ENCODE assay signal across 24 mouse cellular contexts in genomic region chr9:22061339-22061738, GRCm38 (mm10). TPM values are rescaled to one million over a fixed set of nuclear protein-coding genes. Genes with fewer than 3 reads are reported as not detected.
A peak's percentile ranks its signal among the peaks of the same experiment; 100 is the strongest.
DNase-seq lines count a peak whose midpoint lies in the region; TF ChIP-seq lines count a peak whose summit lies in the region.
"Had no signal": no experiment of that assay in that cellular context is flagged by ENCODE, and none has a peak within 500 bp of the region (broad histone marks: within the 10 kb centered on the region; RNA-seq: fewer than 3 reads in every experiment).

No protein-coding gene starts in this region.

- no peak overlapping the region for H3K4me3 ChIP-seq in MEL (ENCODE audit: control insufficient read depth in 1 of 2, insufficient read depth in 1 of 2, low read depth in 2 of 2, low read length in 2 of 2)
- no peak overlapping the region for H3K4me3 ChIP-seq in forebrain, embryonic 10.5 days
- H3K4me3 ChIP-seq: heart, embryonic 10.5 days; intestine, embryonic 15.5 days; limb, embryonic 15.5 days; midbrain, embryonic 15.5 days had no signal

- DNase-seq in layer of hippocampus, adult 18-20 months (ENCODE audit: low spot score in 2 of 2), result peak; percentile 66 to 80
- DNase-seq in layer of hippocampus, postnatal 10 days (ENCODE audit: low spot score in 2 of 2), result no peak
- DNase-seq in MEL (ENCODE audit: low read depth, low spot score), result no peak
- peak; percentile 72 to 74 for DNase-seq in cerebellum, adult 18-20 months
- DNase-seq in frontal cortex, postnatal 36 days (ENCODE audit: low spot score in 2 of 2), result peak; percentile 65 to 86
- DNase-seq in spleen, postnatal 4 days (ENCODE audit: low spot score in 2 of 2), result no peak
- DNase-seq in testis, postnatal 10 days (ENCODE audit: low spot score), result no peak
- no peak for DNase-seq in forebrain, embryonic 10.5 days (ENCODE audit: extremely low spot score, low spot score)
- DNase-seq: adrenal gland, postnatal 36 days; embryo, embryonic 11 days; forebrain, postnatal 0 days; gastrocnemius, postnatal 36 days; heart, postnatal 14 days; lung, postnatal 10 days; retina, postnatal 1 day; thymus, postnatal 4 days had no signal

- H3K9ac ChIP-seq in MEL (ENCODE audit: control insufficient read depth, low read depth, low read length, poor library complexity, severe bottlenecking), result no peak overlapping the region
- H3K9ac ChIP-seq: forebrain, postnatal 0 days; hindbrain, embryonic 14.5 days; intestine, embryonic 15.5 days; limb, embryonic 15.5 days; midbrain, embryonic 15.5 days had no signal

- peaks cover 0 to 11% of the 10 kb centered on the region in 2 experiments; a peak in 2 of 4 replicates for H3K36me3 ChIP-seq in MEL (ENCODE audit: control insufficient read depth in 1 of 2, insufficient read depth in 2 of 2, low read length in 2 of 2)
- peaks cover 99% of the 10 kb centered on the region for H3K36me3 ChIP-seq in forebrain, embryonic 10.5 days (replicated peaks)

- H3K27ac ChIP-seq in MEL (ENCODE audit: control insufficient read depth, low read depth, low read length), result no peak overlapping the region
- no peak overlapping the region for H3K27ac ChIP-seq in forebrain, embryonic 10.5 days
- H3K27ac ChIP-seq: heart, embryonic 10.5 days; hindbrain, embryonic 14.5 days; intestine, embryonic 15.5 days; limb, embryonic 15.5 days; midbrain, embryonic 15.5 days had no signal

- no peaks in the 10 kb centered on the region for H3K79me2 ChIP-seq in MEL (ENCODE audit: control insufficient read depth, insufficient read depth, low read length, poor library complexity)

- H3K4me1 ChIP-seq in MEL (ENCODE audit: control insufficient read depth in 1 of 2, insufficient read depth in 2 of 2, low read length in 2 of 2), result no peaks in the 10 kb centered on the region
- no peaks in the 10 kb centered on the region for H3K4me1 ChIP-seq in forebrain, embryonic 10.5 days
- H3K4me1 ChIP-seq: heart, embryonic 10.5 days; intestine, embryonic 15.5 days; limb, embryonic 15.5 days; midbrain, embryonic 15.5 days had no signal

- WGBS in forebrain, embryonic 10.5 days, result 85% methylated on average over 2 of the region's 2 CpGs

- no peak for TF ChIP-seq CTCF in MEL (IDR thresholded peaks at IDR 0.05 in 2 of 3, conservative IDR thresholded peaks at IDR 0.05 in 1 of 3; ENCODE audit: control insufficient read depth in 1 of 3, insufficient read depth in 1 of 3, low read depth in 2 of 3, low read length in 3 of 3, poor library complexity in 1 of 3, severe bottlenecking in 1 of 3)

- TF ChIP-seq RAD21 in MEL (IDR thresholded peaks at IDR 0.05; ENCODE audit: low read depth, low read length), result no peak

- no peak for TF ChIP-seq POLR2A in MEL (IDR thresholded peaks at IDR 0.05; ENCODE audit: control insufficient read depth in 1 of 2, insufficient read depth in 1 of 2, low read depth in 1 of 2, low read length in 2 of 2, poor library complexity in 1 of 2)

- H3K9me3 ChIP-seq in MEL (replicated peaks; ENCODE audit: insufficient read depth, low read length), result no peaks in the 10 kb centered on the region
- no peaks in the 10 kb centered on the region for H3K9me3 ChIP-seq in forebrain, embryonic 10.5 days
- H3K9me3 ChIP-seq: heart, embryonic 10.5 days; intestine, embryonic 15.5 days; limb, embryonic 15.5 days; midbrain, embryonic 15.5 days had no signal

- TF ChIP-seq EP300 in MEL (IDR thresholded peaks at IDR 0.05; ENCODE audit: low read depth in 1 of 2, low read length in 2 of 2), result no peak

- H3K27me3 ChIP-seq in MEL (ENCODE audit: control insufficient read depth in 1 of 2, insufficient read depth in 2 of 2, low read length in 2 of 2), result no peaks in the 10 kb centered on the region
- peaks cover 14% of the 10 kb centered on the region for H3K27me3 ChIP-seq in forebrain, embryonic 10.5 days (ENCODE audit: poor library complexity, severe bottlenecking)
- H3K27me3 ChIP-seq: intestine, embryonic 15.5 days; midbrain, embryonic 15.5 days had no signal

TF ChIP-seq in MEL, 35 proteins besides CTCF, POLR2A, EP300 and RAD21:
- TF ChIP-seq ZKSCAN1 (IDR thresholded peaks at IDR 0.05; ENCODE audit: low read depth, low read length) (no peak), MAX (IDR thresholded peaks at IDR 0.05; ENCODE audit: low read length) (0 out of 2 replicates have a peak, but pooled peaks have one; percentile 7)

RNA-seq across cellular contexts. Expression of gene Elavl3, which starts 9.5 kb away (rescaled TPM):
- 100 to 1,000 TPM; 168 to 172 TPM for total RNA-seq in layer of hippocampus, adult 18-20 months (2021)
- 100 to 1,000 TPM; 197 to 205 TPM for total RNA-seq in layer of hippocampus, postnatal 10 days (2021)
- total RNA-seq in MEL (2012; rRNA removed), result 0.15 and 0.20 TPM in 2 replicates
- 1 to 10 TPM in 1 of 2 experiments, not detected in 1; 1.1 TPM for polyA plus RNA-seq in MEL (2012; ENCODE audit: insufficient read depth in 1 of 2, insufficient read length in 2 of 2, low read depth in 1 of 2, low replicate concordance in 2 of 2, missing spikeins in 1 of 2)
- polyA plus RNA-seq in forebrain, embryonic 10.5 days (2016; fragmentation: Nextera tagmentation; extraction: Ambion mirVana), result 11.2 and 14.8 TPM in 2 replicates
- total RNA-seq: megakaryocyte, adult 5-6 weeks had no signal

RNA-seq across cellular contexts. Expression of gene Gm49318, which starts 9.7 kb away (rescaled TPM):
- total RNA-seq in layer of hippocampus, adult 18-20 months (2021), result 1 to 10 TPM; 2.0 to 4.4 TPM
- 1 to 10 TPM in 1 of 2 experiments, not detected in 1; 6.2 TPM for total RNA-seq in layer of hippocampus, postnatal 10 days (2021)
- not detected in 2 replicates for total RNA-seq in MEL (2012; rRNA removed)
- polyA plus RNA-seq in MEL (2012; ENCODE audit: insufficient read depth in 1 of 2, insufficient read length in 2 of 2, low read depth in 1 of 2, low replicate concordance in 2 of 2, missing spikeins in 1 of 2), result not detected
- polyA plus RNA-seq in forebrain, embryonic 10.5 days (2016; fragmentation: Nextera tagmentation; extraction: Ambion mirVana), result not detected in 2 replicates
- total RNA-seq: forebrain, postnatal 0 days; gastrocnemius, postnatal 36 days; heart, postnatal 14 days; megakaryocyte, adult 5-6 weeks had no signal
- polyA plus RNA-seq: forebrain, postnatal 0 days; heart, embryonic 10.5 days; hindbrain, embryonic 14.5 days; intestine, embryonic 15.5 days; kidney, embryonic 16.5 days; limb, embryonic 15.5 days; liver, embryonic 16.5 days; midbrain, embryonic 15.5 days had no signal

RNA-seq across cellular contexts. Expression of gene Zfp653, which starts 9.8 kb away (rescaled TPM):
- 10 to 100 TPM; 20.8 to 21.7 TPM for total RNA-seq in layer of hippocampus, adult 18-20 months (2021)
- total RNA-seq in layer of hippocampus, postnatal 10 days (2021), result 10 to 100 TPM; 19.4 to 21.1 TPM
- total RNA-seq in MEL (2012; rRNA removed), result 16.7 and 19.2 TPM in 2 replicates
- 10 to 100 TPM in 1 of 2 experiments, not detected in 1; 40.4 TPM for polyA plus RNA-seq in MEL (2012; ENCODE audit: insufficient read depth in 1 of 2, insufficient read length in 2 of 2, low read depth in 1 of 2, low replicate concordance in 2 of 2, missing spikeins in 1 of 2)
- 10.0 and 11.3 TPM in 2 replicates for polyA plus RNA-seq in forebrain, embryonic 10.5 days (2016; fragmentation: Nextera tagmentation; extraction: Ambion mirVana)

RNA-seq across cellular contexts. Expression of gene Ecsit, which starts 23.9 kb away (rescaled TPM):
- 10 to 100 TPM; 49.8 to 51.3 TPM for total RNA-seq in layer of hippocampus, adult 18-20 months (2021)
- total RNA-seq in layer of hippocampus, postnatal 10 days (2021), result 10 to 100 TPM; 45.8 to 46.8 TPM
- 167 and 183 TPM in 2 replicates for total RNA-seq in MEL (2012; rRNA removed)
- 100 to 1,000 TPM in 1 of 2 experiments, 10 to 100 TPM in 1; 87.6 to 211 TPM for polyA plus RNA-seq in MEL (2012; ENCODE audit: insufficient read depth in 1 of 2, insufficient read length in 2 of 2, low read depth in 1 of 2, low replicate concordance in 2 of 2, missing spikeins in 1 of 2)
- 42.0 and 43.2 TPM in 2 replicates for polyA plus RNA-seq in forebrain, embryonic 10.5 days (2016; fragmentation: Nextera tagmentation; extraction: Ambion mirVana)

RNA-seq across cellular contexts. Expression of gene Cnn1, which starts 37.7 kb away (rescaled TPM):
- total RNA-seq in layer of hippocampus, adult 18-20 months (2021), result under 1 TPM in 1 of 2 experiments, not detected in 1; 0.53 TPM
- total RNA-seq in layer of hippocampus, postnatal 10 days (2021), result under 1 TPM; 0.42 to 0.43 TPM
- total RNA-seq in MEL (2012; rRNA removed), result 0.10 and 0.19 TPM in 2 replicates
- polyA plus RNA-seq in MEL (2012; ENCODE audit: insufficient read depth in 1 of 2, insufficient read length in 2 of 2, low read depth in 1 of 2, low replicate concordance in 2 of 2, missing spikeins in 1 of 2), result under 1 TPM in 1 of 2 experiments, not detected in 1; 0.06 TPM
- polyA plus RNA-seq in forebrain, embryonic 10.5 days (2016; fragmentation: Nextera tagmentation; extraction: Ambion mirVana), result 0.46 and 1.0 TPM in 2 replicates
- total RNA-seq: megakaryocyte, adult 5-6 weeks had no signal

Comparison
In these comparisons a context has a peak if more than half of its experiments do, and no peak if none do; other contexts are left out.
1. DNase-seq: peak in layer of hippocampus, adult 18-20 months (2 of 2), cerebellum, adult 18-20 months (2 of 2) and frontal cortex, postnatal 36 days (2 of 2); none in layer of hippocampus, postnatal 10 days (0 of 2), MEL (single experiment), spleen, postnatal 4 days (0 of 2), testis, postnatal 10 days (single experiment) and forebrain, embryonic 10.5 days (single experiment).
2. RNA of gene Elavl3, which starts 9.5 kb away (total RNA-seq): 197 to 205 TPM in layer of hippocampus, postnatal 10 days and 168 to 172 TPM in layer of hippocampus, adult 18-20 months; 0.15 to 0.20 TPM in MEL; every median in the first group is over 100 times any median in the second.